ENCODE assay signal across 9 mouse cellular contexts in the genomic region with DNA sequence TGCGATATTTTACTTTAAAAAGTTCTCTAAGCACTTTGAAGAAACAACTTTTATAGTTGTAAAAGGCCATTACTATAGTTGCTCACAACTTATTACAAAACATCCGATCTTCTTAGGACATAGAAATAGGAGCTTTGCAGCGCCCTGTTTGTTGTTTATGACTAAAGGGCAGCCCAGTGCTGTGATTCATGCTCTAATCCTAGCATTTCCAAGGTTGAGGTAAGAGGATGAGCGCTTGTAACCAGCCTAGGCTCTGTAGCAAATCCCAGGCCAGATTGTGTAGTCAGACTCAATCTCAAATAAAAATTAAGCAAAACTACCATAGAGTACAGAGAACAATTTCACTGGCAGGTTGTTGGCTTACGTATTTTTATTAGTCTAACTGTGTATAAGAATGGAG.
"Had no signal": no experiment of that assay in that cellular context is flagged by ENCODE, and none has a peak within 500 bp of the region (broad histone marks: within the 10 kb centered on the region; RNA-seq: fewer than 3 reads in every experiment).

No protein-coding gene starts in this region.

- DNase-seq: kidney, adult 2 months; kidney, postnatal 25 days; layer of hippocampus, adult 9-11 months; layer of hippocampus, postnatal 36 days; liver, embryonic 13.5 days; lung, adult 2 months; lung, postnatal 36 days; midbrain, embryonic 14.5 days; thymus, postnatal 25 days had no signal
